Mouse (Mus musculus) stomach, embryonic 16.5 days (tissue): ENCODE measurements around the gene Dok7. TPM values are rescaled to one million over a fixed set of nuclear protein-coding genes. Genes with fewer than 3 reads are reported as not detected.
A peak's percentile ranks its signal among the peaks of the same experiment; 100 is the strongest.

Source experiments
- ATAC-seq: fragments of 200-750 bp; cut with Nextera tagmentation; 2 replicates; pipeline ENCODE4 v1.8.0; 2017; ENCODE audit warnings: moderate number of reproducible peaks, moderate TSS enrichment; ENCODE audit not compliant: insufficient read depth, low FRiP score
- H3K27ac ChIP-seq: fragments of 300-500 bp; sonication (generic); 2 replicates; pipeline ENCODE4 v1.5.1; 2014; ENCODE audit warnings: low read length
- H3K27me3 ChIP-seq: fragments of 300-500 bp; sonication (generic); 2 replicates; pipeline ENCODE4 v1.6.1; 2014; ENCODE audit warnings: low read length, control low read depth, mixed read lengths; ENCODE audit not compliant: control insufficient read depth, insufficient read depth
- H3K36me3 ChIP-seq: fragments of 300-500 bp; sonication (generic); 2 replicates; pipeline ENCODE4 v1.6.1; 2014; ENCODE audit warnings: low read length; ENCODE audit not compliant: control insufficient read depth, insufficient read depth
- H3K4me1 ChIP-seq: fragments of 300-500 bp; sonication (generic); 2 replicates; pipeline ENCODE4 v1.6.1; 2014; ENCODE audit warnings: low read length, control low read depth, mixed read lengths; ENCODE audit not compliant: control insufficient read depth, insufficient read depth
- H3K4me2 ChIP-seq: fragments of 300-500 bp; sonication (generic); 2 replicates; pipeline ENCODE4 v1.6.1; 2014; ENCODE audit warnings: low read depth, low read length, mixed read lengths
- H3K4me3 ChIP-seq: fragments of 300-500 bp; sonication (generic); replicated peaks from 2 replicates; pipeline ENCODE4 v1.5.1; 2014; ENCODE audit warnings: mild to moderate bottlenecking, low read length
- H3K9ac ChIP-seq: fragments of 300-500 bp; sonication (generic); 2 replicates; pipeline ENCODE4 v1.6.1; 2014; ENCODE audit warnings: low read length
- H3K9me3 ChIP-seq: fragments of 300-500 bp; sonication (generic); replicated peaks from 2 replicates; pipeline ENCODE4 v1.6.1; 2016; ENCODE audit warnings: low read length, control low read depth; ENCODE audit not compliant: control insufficient read depth
- WGBS: fragments of 180-500 bp; shearing (Covaris S2); extraction: QIAGEN DNeasy Blood & Tissue Kit; methylation state at CpG from one replicate; pipeline ENCODE4 v1.1.7; 2014; 5-methylcytosine and 5-hydroxymethylcytosine counted together
- polyA plus RNA-seq: library from polyadenylated mRNA; unstranded; fragments of >200 nt; fragmentation: Nextera tagmentation; extraction: Ambion mirVana; gene quantifications from 2 replicates; pipeline ENCODE4 v1.2.1, GENCODE M21; 2015

Dok7 gene
- polyA plus RNA-seq, 1 experiment from 2014 or later, result 2.0 TPM

GRCm38 (mm10) chr5:35029303-35029702 lies 27.3 kb upstream of the Dok7 start:
- Histone ChIP-seq H3K27ac (no peak overlapping the region), H3K27me3 (no peaks in the 10 kb centered on the region), H3K9ac (no peak overlapping the region), H3K9me3 (no peaks in the 10 kb centered on the region), H3K4me3 (no peak overlapping the region), H3K4me1 (no peaks in the 10 kb centered on the region), H3K36me3 (peaks cover 17% of the 10 kb centered on the region), H3K4me2 (no peak overlapping the region)
- no peak for ATAC-seq
- 93% methylated on average over 1 of the region's 1 CpGs for WGBS

GRCm38 (mm10) chr5:35029755-35030154 lies 26.8 kb upstream of the Dok7 start:
- 93% methylated on average over 5 of the region's 5 CpGs for WGBS
- H3K36me3 ChIP-seq, result peaks cover 17% of the 10 kb centered on the region

DNA sequence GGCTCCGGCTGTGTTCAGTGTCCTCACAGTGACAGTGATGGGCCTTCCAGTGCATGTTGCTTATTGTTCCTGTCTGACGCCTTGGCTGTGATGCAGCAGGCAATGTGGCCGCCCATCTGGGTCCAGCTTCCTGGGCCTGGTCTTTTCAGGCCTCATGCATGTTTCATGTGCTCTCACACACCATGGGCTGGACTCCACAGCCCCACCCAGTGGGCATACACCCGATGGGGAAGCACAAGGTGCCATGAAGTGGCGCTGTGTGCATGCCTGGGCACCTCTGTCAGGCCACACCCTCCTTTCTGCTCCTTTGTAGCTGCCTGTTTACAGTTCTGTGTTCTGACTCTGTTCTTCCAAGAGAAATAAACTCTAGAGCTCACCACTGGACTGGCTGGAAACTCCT lies 23.5 kb upstream of the Dok7 start:
- peak; percentile 45; the same call in 1 of the 2 replicates for ATAC-seq
- H3K4me3 ChIP-seq, result no peak overlapping the region
- no peaks in the 10 kb centered on the region for H3K9me3 ChIP-seq
- no peak overlapping the region for H3K9ac ChIP-seq
- WGBS, result 73% methylated on average over 5 of the region's 5 CpGs
- peak overlapping the region; percentile 75 for H3K27ac ChIP-seq
- H3K4me2 ChIP-seq, result no peak overlapping the region
- no peaks in the 10 kb centered on the region for H3K27me3 ChIP-seq
- H3K4me1 ChIP-seq, result no peaks in the 10 kb centered on the region
- peaks cover 14% of the 10 kb centered on the region; the same call in 1 of the 2 replicates for H3K36me3 ChIP-seq

More at GRCm38 (mm10) chr5:35029755-35030154, 26.8 kb upstream of the Dok7 start:
- H3K4me3 ChIP-seq, result no peak overlapping the region
- no peak overlapping the region for H3K9ac ChIP-seq
- no peak overlapping the region for H3K27ac ChIP-seq
- no peak overlapping the region for H3K4me2 ChIP-seq
- ATAC-seq, result no peak
- no peaks in the 10 kb centered on the region for H3K4me1 ChIP-seq
- no peaks in the 10 kb centered on the region for H3K27me3 ChIP-seq
- H3K9me3 ChIP-seq, result no peaks in the 10 kb centered on the region

- Histone ChIP-seq H3K9me3 (no peaks in the 10 kb centered on the region), H3K4me2 (no peak overlapping the region), H3K36me3 (peaks cover 9% of the 10 kb centered on the region; the same call in 1 of the 2 replicates), H3K4me1 (0 out of 2 replicates have a peak, but pooled peaks cover 3% of the 10 kb centered on the region), H3K27ac (peak overlapping the region; percentile 75; the same call in 1 of the 2 replicates), H3K4me3 (no peak overlapping the region), H3K27me3 (no peaks in the 10 kb centered on the region), H3K9ac (no peak overlapping the region)
- no peak for ATAC-seq
- WGBS, result 82% methylated on average over 1 of the region's 1 CpGs
Measured at GRCm38 (mm10) chr5:35033619-35034018, 22.9 kb upstream of the Dok7 start.

- WGBS, result 75% methylated on average over 5 of the region's 5 CpGs
- H3K9ac ChIP-seq, result no peak overlapping the region
- H3K9me3 ChIP-seq, result no peaks in the 10 kb centered on the region
Measured at GRCm38 (mm10) chr5:35035141-35035540, 21.4 kb upstream of the Dok7 start.

DNA sequence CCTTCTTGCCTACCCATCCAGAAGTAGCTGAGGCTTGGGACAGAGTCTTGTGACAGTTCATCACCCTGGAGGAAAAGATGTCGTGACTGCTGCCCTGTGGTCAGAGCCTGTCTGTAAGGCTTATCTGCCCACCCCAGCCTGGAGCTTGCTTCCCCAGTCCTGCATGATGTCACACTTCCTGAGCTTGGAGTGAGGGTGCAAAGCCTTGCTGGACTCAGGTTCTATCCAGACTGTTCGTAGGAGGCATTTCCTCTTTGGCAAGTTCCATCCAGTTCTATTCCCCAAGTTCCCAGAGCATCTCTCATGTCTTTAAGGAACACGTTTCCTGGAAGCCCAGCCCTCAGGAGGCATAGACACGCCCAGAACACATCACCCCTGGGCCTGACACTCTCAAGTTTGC lies 20.8 kb upstream of the Dok7 start:
- 72% methylated on average over 4 of the region's 4 CpGs for WGBS
- no peak for ATAC-seq
- H3K27ac ChIP-seq, result no peak overlapping the region

More at GRCm38 (mm10) chr5:35035141-35035540, 21.4 kb upstream of the Dok7 start:
- ATAC-seq, result no peak
- H3K4me1 ChIP-seq, result 0 out of 2 replicates have a peak, but pooled peaks cover 3% of the 10 kb centered on the region
- H3K27ac ChIP-seq, result no peak overlapping the region
- no peak overlapping the region for H3K4me2 ChIP-seq
- no peak overlapping the region for H3K4me3 ChIP-seq
- H3K36me3 ChIP-seq, result peaks cover 5% of the 10 kb centered on the region; the same call in 1 of the 2 replicates
- no peaks in the 10 kb centered on the region for H3K27me3 ChIP-seq

GRCm38 (mm10) chr5:35037438-35037837 lies 19.1 kb upstream of the Dok7 start:
- H3K9ac ChIP-seq, result no peak overlapping the region
- peak overlapping the region; percentile 47 for H3K27ac ChIP-seq

More for the DNA sequence above, 20.8 kb upstream of the Dok7 start:
- H3K27me3 ChIP-seq, result no peaks in the 10 kb centered on the region
- no peaks in the 10 kb centered on the region for H3K9me3 ChIP-seq
- H3K4me3 ChIP-seq, result no peak overlapping the region
- H3K9ac ChIP-seq, result no peak overlapping the region
- peaks cover 5% of the 10 kb centered on the region; the same call in 1 of the 2 replicates for H3K36me3 ChIP-seq
- H3K4me2 ChIP-seq, result no peak overlapping the region
- 0 out of 2 replicates have a peak, but pooled peaks cover 3% of the 10 kb centered on the region for H3K4me1 ChIP-seq

DNA sequence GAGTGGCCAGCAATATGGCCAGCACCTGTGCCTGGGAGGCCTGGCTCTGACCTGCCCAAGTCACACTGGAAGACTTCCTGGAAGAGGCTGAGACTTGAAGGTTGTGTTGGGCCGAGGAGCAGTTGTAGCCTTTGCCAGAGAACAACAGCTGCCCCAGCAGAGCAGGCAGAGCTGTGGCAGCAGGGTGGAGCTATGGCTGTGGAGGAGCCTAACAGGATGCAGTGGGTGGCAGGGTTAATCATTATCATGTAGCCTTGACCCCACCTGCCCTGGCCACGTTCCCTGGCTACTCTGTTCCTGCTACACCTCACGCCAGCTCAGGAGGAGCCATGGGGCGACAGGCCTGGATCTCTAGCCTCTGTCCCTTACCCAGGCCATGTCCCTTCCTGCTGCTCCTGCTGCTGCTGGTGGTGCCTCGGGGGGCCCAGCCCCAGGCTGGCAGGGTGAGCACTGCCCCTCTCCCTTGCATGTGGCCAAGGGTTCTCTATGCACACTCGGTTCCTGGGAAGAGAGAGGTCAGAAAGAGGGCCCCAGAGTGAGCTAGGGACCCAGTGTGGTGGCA lies 15.2 kb upstream of the Dok7 start, which contains the start of gene Hgfac:
Hgfac (plus strand) TSS at position 242 of the 562 bp plus-strand sequence.
- Histone ChIP-seq H3K4me1 (peaks cover 3% of the 10 kb centered on the region; the same call in 1 of the 2 replicates), H3K9ac (peak within 1 kb of the TSS; percentile 46; the same call in 1 of the 2 replicates), H3K27me3 (no peaks in the 10 kb centered on the region), H3K4me2 (no peak within 1 kb of the TSS), H3K4me3 (no peak within 1 kb of the TSS), H3K36me3 (no peaks in the 10 kb centered on the region), H3K9me3 (no peaks in the 10 kb centered on the region), H3K27ac (peak within 1 kb of the TSS; percentile 39; the same call in 1 of the 2 replicates)
- WGBS, result 30% methylated on average over 6 of the region's 6 CpGs
- peak; percentile 38; the same call in 1 of the 2 replicates for ATAC-seq

More at GRCm38 (mm10) chr5:35037438-35037837, 19.1 kb upstream of the Dok7 start:
- no peaks in the 10 kb centered on the region for H3K27me3 ChIP-seq
- H3K4me2 ChIP-seq, result no peak overlapping the region
- 0 out of 2 replicates have a peak, but pooled peaks cover 3% of the 10 kb centered on the region for H3K4me1 ChIP-seq
- ATAC-seq, result peak; percentile 27; the same call in 1 of the 2 replicates
- no peak overlapping the region for H3K4me3 ChIP-seq
- no peaks in the 10 kb centered on the region for H3K9me3 ChIP-seq
- H3K36me3 ChIP-seq, result no peaks in the 10 kb centered on the region

GRCm38 (mm10) chr5:35042431-35043109 lies 14.0 kb upstream of the Dok7 start:
- Histone ChIP-seq H3K9me3 (no peaks in the 10 kb centered on the region), H3K9ac (no peak overlapping the region), H3K27me3 (no peaks in the 10 kb centered on the region), H3K4me2 (no peak overlapping the region), H3K4me3 (no peak overlapping the region), H3K4me1 (peaks cover 3% of the 10 kb centered on the region; the same call in 1 of the 2 replicates), H3K27ac (no peak overlapping the region), H3K36me3 (no peaks in the 10 kb centered on the region)
- ATAC-seq, result 0 out of 2 replicates have a peak, but pooled peaks have one; percentile 3
- WGBS, result 59% methylated on average over 10 of the region's 10 CpGs
